Mouse (Mus musculus) thymus, adult 18-20 months (tissue): ENCODE measurements around the gene Cx3cr1.
"Not testable (repeated sequence)": the region's sequence is repeated elsewhere in the genome, so short reads cannot be mapped to it uniquely, and the experiment has no call there.

Experiments used
- DNase-seq, 2 experiments: peaks; one replicate each; pipeline ENCODE4 v3.0.0; 2022; ENCODE audit warnings: mixed read lengths in 2 of 2

The Cx3cr1 gene

GRCm38 (mm10) chr9:120024171-120024570 is 45.5 kb downstream of the Cx3cr1 start:
- DNase-seq = no peak

GRCm38 (mm10) chr9:120023086-120023811 is 46.4 kb downstream of the Cx3cr1 start, which contains the start of gene Xirp1:
Gene Xirp1 (minus strand): TSS chr9:120023598.
- no peak for DNase-seq

GRCm38 (mm10) chr9:120021164-120021563 is 48.5 kb downstream of the Cx3cr1 start:
- DNase-seq = no peak

- peak; percentile 28 to 42 for DNase-seq
Measured at GRCm38 (mm10) chr9:120020285-120020890, 49.3 kb downstream of the Cx3cr1 start.

- DNase-seq = no peak
Measured at GRCm38 (mm10) chr9:120016956-120017355, 52.7 kb downstream of the Cx3cr1 start.

- DNase-seq = no peak
Measured at GRCm38 (mm10) chr9:120014828-120015227, 54.9 kb downstream of the Cx3cr1 start.

- no peak for DNase-seq
Measured at GRCm38 (mm10) chr9:120013251-120013820, 56.3 kb downstream of the Cx3cr1 start.

GRCm38 (mm10) chr9:120012781-120013180 is 56.9 kb downstream of the Cx3cr1 start:
- no peak for DNase-seq

GRCm38 (mm10) chr9:120012161-120012560 is 57.5 kb downstream of the Cx3cr1 start:
- DNase-seq = not testable (repeated sequence)

GRCm38 (mm10) chr9:120011533-120011932 is 58.1 kb downstream of the Cx3cr1 start:
- DNase-seq = peak; percentile 36 to 62

- peak; percentile 93 to 95 for DNase-seq
Measured at GRCm38 (mm10) chr9:120010781-120011511, 58.7 kb downstream of the Cx3cr1 start.

GRCm38 (mm10) chr9:120009871-120010270 is 59.8 kb downstream of the Cx3cr1 start:
- no peak for DNase-seq

GRCm38 (mm10) chr9:120009226-120009841 is 60.3 kb downstream of the Cx3cr1 start:
- no peak for DNase-seq

- DNase-seq = no peak
Measured at GRCm38 (mm10) chr9:120007833-120008232, 61.8 kb downstream of the Cx3cr1 start.

GRCm38 (mm10) chr9:120005936-120006335 is 63.7 kb downstream of the Cx3cr1 start:
- no peak for DNase-seq

- DNase-seq = no peak
Measured at GRCm38 (mm10) chr9:120002893-120003292, 66.8 kb downstream of the Cx3cr1 start.

GRCm38 (mm10) chr9:120001945-120002725 is 67.5 kb downstream of the Cx3cr1 start:
- peak; percentile 74 to 76 for DNase-seq

- DNase-seq = no peak
Measured at GRCm38 (mm10) chr9:120000761-120001160, 68.9 kb downstream of the Cx3cr1 start.

GRCm38 (mm10) chr9:119999636-120000035 is 70.0 kb downstream of the Cx3cr1 start:
- no peak for DNase-seq

GRCm38 (mm10) chr9:119998776-119999175 is 70.9 kb downstream of the Cx3cr1 start:
- no peak for DNase-seq

GRCm38 (mm10) chr9:119996080-119996479 is 73.6 kb downstream of the Cx3cr1 start:
- no peak for DNase-seq

- no peak for DNase-seq
Measured at GRCm38 (mm10) chr9:119994207-119994606, 75.5 kb downstream of the Cx3cr1 start.
